Mouse (Mus musculus): Measurements from ENCODE around the gene Morn3. TPM values are rescaled to one million over a fixed set of nuclear protein-coding genes. Genes with fewer than 3 reads are reported as not detected.

Gene Morn3
- polyA plus RNA-seq, 1 experiment from 2014 or later: not detected

GRCm38 (mm10) chr5:123045561-123046295, 1.1 kb downstream of the Morn3 start:
- no peak overlapping the region for H3K27ac ChIP-seq
- 32% methylated on average over 9 of the region's 9 CpGs for WGBS (ENCODE audit: missing documents)

GRCm38 (mm10) chr5:123043856-123044255, 3.0 kb downstream of the Morn3 start:
- H3K4me3 ChIP-seq (ENCODE audit: inconsistent target): no peak overlapping the region
- no peaks in the 10 kb centered on the region for H3K79me2 ChIP-seq (ENCODE audit: inconsistent target)
- no peaks in the 10 kb centered on the region for H3K36me3 ChIP-seq (ENCODE audit: inconsistent target)
- WGBS (ENCODE audit: missing documents): 37% methylated on average over 7 of the region's 7 CpGs
- H3K27ac ChIP-seq: no peak overlapping the region

More at GRCm38 (mm10) chr5:123045561-123046295, 1.1 kb downstream of the Morn3 start:
- H3K36me3 ChIP-seq (ENCODE audit: inconsistent target): no peaks in the 10 kb centered on the region
- H3K79me2 ChIP-seq (ENCODE audit: inconsistent target): no peaks in the 10 kb centered on the region
- no peak overlapping the region for H3K4me3 ChIP-seq (ENCODE audit: inconsistent target)

- Histone ChIP-seq H3K27ac (no peak overlapping the region), H3K79me2 (ENCODE audit: inconsistent target) (no peaks in the 10 kb centered on the region), H3K36me3 (ENCODE audit: inconsistent target) (no peaks in the 10 kb centered on the region), H3K4me3 (ENCODE audit: inconsistent target) (no peak overlapping the region)
- WGBS (ENCODE audit: missing documents): 19% methylated on average over 7 of the region's 7 CpGs
These were observed 6.0 kb downstream of the Morn3 start for GRCm38 (mm10) chr5:123040796-123041195.

GRCm38 (mm10) chr5:123039120-123039752, 7.6 kb downstream of the Morn3 start:
- peak overlapping the region; percentile 22; the same call in 1 of the 2 replicates for H3K4me3 ChIP-seq (ENCODE audit: inconsistent target)
- H3K27ac ChIP-seq: 0 out of 2 replicates have a peak overlapping the region, but pooled peaks have one; percentile 1
- no peaks in the 10 kb centered on the region for H3K36me3 ChIP-seq (ENCODE audit: inconsistent target)
- no peaks in the 10 kb centered on the region for H3K79me2 ChIP-seq (ENCODE audit: inconsistent target)
- WGBS (ENCODE audit: missing documents): 9% methylated on average over 25 of the region's 25 CpGs

- Histone ChIP-seq H3K27ac (no peak overlapping the region), H3K36me3 (ENCODE audit: inconsistent target) (no peaks in the 10 kb centered on the region), H3K79me2 (ENCODE audit: inconsistent target) (no peaks in the 10 kb centered on the region), H3K4me3 (ENCODE audit: inconsistent target) (no peak overlapping the region)
- WGBS (ENCODE audit: missing documents): 22% methylated on average over 5 of the region's 5 CpGs
These were observed 8.7 kb downstream of the Morn3 start for GRCm38 (mm10) chr5:123038115-123038514.

- Histone ChIP-seq H3K36me3 (ENCODE audit: inconsistent target) (peaks cover 12% of the 10 kb centered on the region; the same call in 1 of the 2 replicates), H3K4me3 (ENCODE audit: inconsistent target) (no peak overlapping the region), H3K79me2 (ENCODE audit: inconsistent target) (no peaks in the 10 kb centered on the region), H3K27ac (no peak overlapping the region)
- WGBS (ENCODE audit: missing documents): 38% methylated on average over 6 of the region's 6 CpGs
These were observed 11.3 kb downstream of the Morn3 start for GRCm38 (mm10) chr5:123035564-123035963.

GRCm38 (mm10) chr5:123035089-123035488, 11.7 kb downstream of the Morn3 start:
- 97% methylated on average over 4 of the region's 4 CpGs for WGBS (ENCODE audit: missing documents)
- Histone ChIP-seq H3K4me3 (ENCODE audit: inconsistent target) (no peak overlapping the region), H3K79me2 (ENCODE audit: inconsistent target) (no peaks in the 10 kb centered on the region; the same call in 1 of the 2 replicates), H3K36me3 (ENCODE audit: inconsistent target) (peaks cover 17% of the 10 kb centered on the region), H3K27ac (no peak overlapping the region)

- H3K4me3 ChIP-seq (ENCODE audit: inconsistent target): no peak overlapping the region
- 81% methylated on average over 7 of the region's 7 CpGs for WGBS (ENCODE audit: missing documents)
- H3K27ac ChIP-seq: no peak overlapping the region
- peaks cover 31% of the 10 kb centered on the region for H3K36me3 ChIP-seq (ENCODE audit: inconsistent target)
- H3K79me2 ChIP-seq (ENCODE audit: inconsistent target): peaks cover 12% of the 10 kb centered on the region
These were observed 13.1 kb downstream of the Morn3 start for GRCm38 (mm10) chr5:123033646-123034160.

- H3K27ac ChIP-seq: no peak overlapping the region
- H3K79me2 ChIP-seq (ENCODE audit: inconsistent target): peaks cover 36% of the 10 kb centered on the region
- H3K4me3 ChIP-seq (ENCODE audit: inconsistent target): no peak overlapping the region
- 100% methylated on average over 3 of the region's 3 CpGs for WGBS (ENCODE audit: missing documents)
- H3K36me3 ChIP-seq (ENCODE audit: inconsistent target): peaks cover 32% of the 10 kb centered on the region
These were observed 15.5 kb downstream of the Morn3 start for GRCm38 (mm10) chr5:123031312-123031711.

- WGBS (ENCODE audit: missing documents): 92% methylated on average over 7 of the region's 7 CpGs
- H3K36me3 ChIP-seq (ENCODE audit: inconsistent target): peaks cover 32% of the 10 kb centered on the region
- H3K79me2 ChIP-seq (ENCODE audit: inconsistent target): peaks cover 44% of the 10 kb centered on the region
- no peak overlapping the region for H3K27ac ChIP-seq
- no peak overlapping the region for H3K4me3 ChIP-seq (ENCODE audit: inconsistent target)
These were observed 17.1 kb downstream of the Morn3 start for GRCm38 (mm10) chr5:123029729-123030128.

- WGBS (ENCODE audit: missing documents): 31% methylated on average over 6 of the region's 6 CpGs
- Histone ChIP-seq H3K4me3 (ENCODE audit: inconsistent target) (no peak overlapping the region), H3K27ac (no peak overlapping the region), H3K36me3 (ENCODE audit: inconsistent target) (peaks cover 32% of the 10 kb centered on the region), H3K79me2 (ENCODE audit: inconsistent target) (peaks cover 65% of the 10 kb centered on the region)
These were observed 19.4 kb downstream of the Morn3 start for GRCm38 (mm10) chr5:123027436-123027835.

GRCm38 (mm10) chr5:123026414-123026813, 20.4 kb downstream of the Morn3 start:
- Histone ChIP-seq H3K4me3 (ENCODE audit: inconsistent target) (no peak overlapping the region), H3K79me2 (ENCODE audit: inconsistent target) (peaks cover 75% of the 10 kb centered on the region), H3K36me3 (ENCODE audit: inconsistent target) (peaks cover 27% of the 10 kb centered on the region), H3K27ac (peak overlapping the region; percentile 85)
- 74% methylated on average over 6 of the region's 6 CpGs for WGBS (ENCODE audit: missing documents)

GRCm38 (mm10) chr5:123024965-123025573, 21.7 kb downstream of the Morn3 start:
- peak overlapping the region; percentile 85 for H3K27ac ChIP-seq
- H3K36me3 ChIP-seq (ENCODE audit: inconsistent target): peaks cover 15% of the 10 kb centered on the region; the same call in 1 of the 2 replicates
- no peak overlapping the region for H3K4me3 ChIP-seq (ENCODE audit: inconsistent target)
- 2% methylated on average over 9 of the region's 9 CpGs for WGBS (ENCODE audit: missing documents)
- peaks cover 89% of the 10 kb centered on the region for H3K79me2 ChIP-seq (ENCODE audit: inconsistent target)

GRCm38 (mm10) chr5:123024312-123024711, 22.5 kb downstream of the Morn3 start:
- 78% methylated on average over 6 of the region's 6 CpGs for WGBS (ENCODE audit: missing documents)

More at GRCm38 (mm10) chr5:123024312-123024711, 22.5 kb downstream of the Morn3 start:
- H3K36me3 ChIP-seq (ENCODE audit: inconsistent target): peaks cover 8% of the 10 kb centered on the region; the same call in 1 of the 2 replicates
- peaks cover 90% of the 10 kb centered on the region for H3K79me2 ChIP-seq (ENCODE audit: inconsistent target)
- no peak overlapping the region for H3K4me3 ChIP-seq (ENCODE audit: inconsistent target)
- peak overlapping the region; percentile 85 for H3K27ac ChIP-seq

Measured in macrophage (primary cell).